Mouse (Mus musculus) stomach, embryonic 15.5 days (tissue): ENCODE measurements around the gene L1td1. TPM values are rescaled to one million over a fixed set of nuclear protein-coding genes. Genes with fewer than 3 reads are reported as not detected.
"Not testable (repeated sequence)": the region's sequence is repeated elsewhere in the genome, so short reads cannot be mapped to it uniquely, and the experiment has no call there.

Source experiments
- ATAC-seq: fragments of 200-750 bp; cut with Nextera tagmentation; 2 replicates; pipeline ENCODE4 v1.8.0; 2017; ENCODE audit warnings: low read depth, moderate number of reproducible peaks, moderate TSS enrichment; ENCODE audit not compliant: insufficient read depth, low FRiP score
- H3K27ac ChIP-seq: fragments of 300-500 bp; sonication (generic); 2 replicates; pipeline ENCODE4 v1.5.1; 2015; ENCODE audit warnings: mild to moderate bottlenecking, inconsistent platforms
- H3K27me3 ChIP-seq: fragments of 300-500 bp; sonication (generic); replicated peaks from 2 replicates; pipeline ENCODE4 v1.6.1; 2015; ENCODE audit warnings: inconsistent platforms
- H3K36me3 ChIP-seq: fragments of 300-500 bp; sonication (generic); 2 replicates; pipeline ENCODE4 v1.6.1; 2015; ENCODE audit warnings: inconsistent platforms
- H3K4me1 ChIP-seq: fragments of 300-500 bp; sonication (generic); 2 replicates; pipeline ENCODE4 v1.6.1; 2015; ENCODE audit warnings: inconsistent platforms
- H3K4me2 ChIP-seq: fragments of 300-500 bp; sonication (generic); 2 replicates; pipeline ENCODE4 v1.6.1; 2015; ENCODE audit warnings: mild to moderate bottlenecking, inconsistent platforms
- H3K4me3 ChIP-seq: fragments of 300-500 bp; sonication (generic); replicated peaks from 2 replicates; pipeline ENCODE4 v1.5.1; 2015; ENCODE audit warnings: inconsistent platforms
- H3K9ac ChIP-seq: fragments of 300-500 bp; sonication (generic); 2 replicates; pipeline ENCODE4 v1.6.1; 2015; ENCODE audit warnings: inconsistent platforms
- H3K9me3 ChIP-seq: fragments of 300-500 bp; sonication (generic); 2 replicates; pipeline ENCODE4 v1.6.1; 2016; ENCODE audit warnings: inconsistent platforms
- WGBS: fragments of 180-500 bp; shearing (Covaris S2); methylation state at CpG from one replicate; pipeline ENCODE4 v1.1.7; 2015; 5-methylcytosine and 5-hydroxymethylcytosine counted together
- polyA plus RNA-seq: library from polyadenylated mRNA; unstranded; fragments of >200 nt; fragmentation: Nextera tagmentation; extraction: Ambion mirVana; gene quantifications from 2 replicates; pipeline ENCODE4 v1.2.1, GENCODE M21; 2015

L1td1 gene
- polyA plus RNA-seq, 1 experiment from 2014 or later: 0.17 TPM

DNA sequence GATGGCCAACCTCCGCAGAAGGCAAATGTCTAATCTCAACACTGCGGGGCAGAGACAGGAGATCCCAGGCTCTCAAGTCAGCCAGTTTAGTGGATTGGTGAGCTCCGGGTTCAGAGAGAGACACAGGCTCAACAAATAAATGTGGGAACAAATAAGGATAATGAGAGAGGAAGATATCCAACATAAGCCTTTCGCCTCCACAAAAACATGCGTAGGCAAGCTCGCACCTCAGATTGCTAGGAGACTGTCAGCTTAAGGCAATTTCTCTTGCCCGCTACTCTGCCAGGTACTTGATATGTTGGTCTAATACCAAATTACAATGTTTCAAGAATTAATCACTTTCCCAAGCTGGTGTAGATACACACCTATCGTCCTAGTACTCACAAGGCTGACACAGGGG lies 15.6 kb upstream of the L1td1 start:
- Histone ChIP-seq H3K9ac (no peak overlapping the region), H3K9me3 (no peaks in the 10 kb centered on the region), H3K36me3 (no peaks in the 10 kb centered on the region), H3K4me2 (no peak overlapping the region), H3K27me3 (no peaks in the 10 kb centered on the region), H3K4me3 (no peak overlapping the region), H3K4me1 (no peaks in the 10 kb centered on the region), H3K27ac (no peak overlapping the region)
- 90% methylated on average over 8 of the region's 8 CpGs for WGBS
- no peak for ATAC-seq

DNA sequence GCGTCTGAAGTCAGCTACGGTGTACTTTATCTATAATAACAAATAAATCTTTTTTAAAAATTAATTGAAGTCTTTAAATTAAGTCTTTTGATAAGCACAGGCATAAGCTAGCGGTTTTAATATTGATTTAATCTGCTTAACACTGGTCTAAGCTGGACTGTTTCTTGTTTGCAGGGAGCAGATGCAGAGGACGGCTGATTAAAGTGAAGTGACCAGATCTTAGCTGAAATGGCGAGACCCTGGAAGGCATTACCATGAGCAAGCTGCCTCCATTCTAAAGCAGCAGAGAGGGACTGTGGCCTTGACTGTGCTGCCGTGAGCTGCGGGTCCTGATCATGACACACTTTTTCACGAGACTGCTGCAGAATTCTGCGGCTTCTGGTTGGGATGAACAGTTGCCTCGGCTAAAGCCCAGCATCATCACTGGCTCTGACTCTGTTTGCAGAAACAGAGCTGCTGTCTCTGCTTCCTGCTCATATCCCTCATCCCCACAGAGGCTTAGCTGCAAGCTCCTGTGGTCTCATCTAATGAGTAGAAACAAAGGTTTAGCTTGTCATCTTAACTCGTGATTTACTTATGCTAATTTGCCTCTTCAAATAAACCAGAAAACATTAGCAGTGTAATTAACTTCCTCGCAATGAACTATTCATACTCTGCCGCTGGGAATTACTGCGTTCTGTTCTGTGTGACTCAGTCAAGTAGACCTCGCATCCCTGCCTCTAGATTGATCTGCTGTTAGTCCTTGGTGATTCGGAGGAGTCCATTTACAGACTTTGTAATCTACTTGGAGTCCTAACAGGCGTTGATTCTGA lies 8.6 kb upstream of the L1td1 start:
- no peak for ATAC-seq
- no peaks in the 10 kb centered on the region for H3K4me1 ChIP-seq
- WGBS: 83% methylated on average over 17 of the region's 17 CpGs
- no peak overlapping the region for H3K4me2 ChIP-seq
- no peak overlapping the region for H3K9ac ChIP-seq
- no peaks in the 10 kb centered on the region for H3K27me3 ChIP-seq
- no peaks in the 10 kb centered on the region for H3K9me3 ChIP-seq
- H3K27ac ChIP-seq: no peak overlapping the region
- no peak overlapping the region for H3K4me3 ChIP-seq
- no peaks in the 10 kb centered on the region for H3K36me3 ChIP-seq

DNA sequence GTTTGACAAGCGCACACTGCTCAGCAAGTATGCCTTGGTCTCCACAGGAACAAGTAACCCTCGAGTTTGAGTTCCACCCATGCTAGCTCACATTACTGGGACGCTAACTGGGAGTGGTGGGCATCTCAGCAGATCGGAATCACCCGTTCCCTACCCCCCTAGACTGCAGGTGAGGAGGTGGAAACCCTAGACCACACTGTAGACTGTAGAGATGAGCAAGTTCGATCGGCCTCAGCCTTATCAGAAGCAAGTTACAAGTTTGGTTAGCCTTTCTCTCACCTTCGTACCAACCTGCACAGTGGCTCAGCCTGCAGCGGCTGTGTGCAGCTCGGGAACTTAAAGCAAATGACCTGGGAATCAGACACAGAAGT lies 8.0 kb upstream of the L1td1 start:
- 77% methylated on average over 10 of the region's 10 CpGs for WGBS
- Histone ChIP-seq H3K36me3 (no peaks in the 10 kb centered on the region), H3K9me3 (no peaks in the 10 kb centered on the region), H3K4me3 (no peak overlapping the region), H3K27ac (no peak overlapping the region), H3K4me2 (no peak overlapping the region), H3K4me1 (no peaks in the 10 kb centered on the region), H3K9ac (no peak overlapping the region), H3K27me3 (no peaks in the 10 kb centered on the region)
- no peak for ATAC-seq

DNA sequence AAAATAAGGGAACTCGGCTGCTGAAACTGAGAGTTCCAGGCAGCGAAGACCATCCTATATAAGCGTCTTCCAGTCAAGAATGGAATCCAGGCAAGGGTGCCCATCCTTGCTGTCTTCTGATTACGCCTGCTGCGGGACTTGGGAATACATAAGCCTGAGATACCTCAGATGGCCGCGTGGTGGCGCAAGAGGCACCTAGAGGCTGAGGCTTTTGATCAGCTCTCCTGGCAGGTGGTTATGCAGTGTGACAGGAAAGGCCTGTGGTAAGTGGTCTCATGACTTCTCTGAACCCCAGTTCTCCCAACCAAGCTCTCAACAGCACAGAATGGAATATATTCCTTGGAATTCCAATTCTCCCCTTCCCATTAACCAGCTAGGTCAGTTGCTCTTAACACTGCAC lies 4.1 kb upstream of the L1td1 start:
- Histone ChIP-seq H3K9ac (no peak overlapping the region), H3K36me3 (no peaks in the 10 kb centered on the region), H3K27me3 (peaks cover 4% of the 10 kb centered on the region; the same call in 1 of the 2 replicates), H3K4me3 (no peak overlapping the region), H3K4me1 (peaks cover 9% of the 10 kb centered on the region; the same call in 1 of the 2 replicates), H3K4me2 (no peak overlapping the region), H3K9me3 (no peaks in the 10 kb centered on the region), H3K27ac (no peak overlapping the region)
- 11% methylated on average over 8 of the region's 8 CpGs for WGBS
- ATAC-seq: no peak

DNA sequence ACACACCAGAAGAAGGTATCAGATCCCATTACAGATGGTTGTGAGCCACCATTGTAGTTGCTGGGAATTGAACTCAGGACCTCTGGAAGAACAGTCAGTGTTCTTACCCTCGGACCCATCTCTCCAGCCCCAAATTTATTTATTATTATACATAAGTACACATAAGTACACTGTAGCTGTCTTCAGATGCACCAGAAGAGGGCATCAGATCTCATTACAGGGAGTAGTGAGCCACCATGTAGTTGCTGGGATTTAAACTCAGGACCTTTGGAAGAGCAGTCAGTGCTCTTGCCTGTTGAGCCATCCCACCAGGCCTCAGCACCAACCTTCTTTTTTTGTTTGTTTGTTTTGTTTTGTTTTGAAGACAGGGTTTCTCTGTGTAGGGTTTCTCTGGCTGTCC lies 1.9 kb upstream of the L1td1 start:
- WGBS: 89% methylated on average over 1 of the region's 1 CpGs
- not testable (repeated sequence) for H3K27ac ChIP-seq, H3K4me2 ChIP-seq, H3K36me3 ChIP-seq, H3K4me3 ChIP-seq, ATAC-seq, H3K27me3 ChIP-seq, H3K9me3 ChIP-seq, H3K9ac ChIP-seq
- peaks cover 12% of the 10 kb centered on the region for H3K4me1 ChIP-seq

DNA sequence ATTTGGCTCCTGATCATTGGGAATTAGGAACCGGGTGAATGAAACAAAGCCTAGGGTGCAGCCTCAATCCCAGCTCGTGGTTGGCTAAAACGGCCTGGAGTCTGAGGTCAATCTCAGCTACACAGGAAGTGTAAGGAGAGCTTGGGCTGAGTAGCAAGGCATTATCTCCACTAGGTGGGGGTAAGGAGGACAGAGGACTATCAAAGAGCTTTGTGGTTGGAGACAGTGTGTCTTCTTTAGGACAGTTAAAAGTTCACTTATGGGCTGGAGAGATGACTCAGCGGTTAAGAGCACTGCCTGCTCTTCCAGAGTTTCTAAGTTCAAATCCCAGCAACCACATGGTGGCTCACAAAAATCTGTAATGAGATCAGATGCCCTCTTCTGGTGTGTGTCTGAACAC lies 1.1 kb upstream of the L1td1 start:
- Histone ChIP-seq H3K4me2 (no peak overlapping the region), H3K36me3 (no peaks in the 10 kb centered on the region), H3K4me1 (peaks cover 12% of the 10 kb centered on the region), H3K9me3 (no peaks in the 10 kb centered on the region), H3K27ac (no peak overlapping the region), H3K27me3 (peaks cover 6% of the 10 kb centered on the region; the same call in 1 of the 2 replicates), H3K4me3 (no peak overlapping the region), H3K9ac (no peak overlapping the region)
- no peak for ATAC-seq
- 30% methylated on average over 4 of the region's 4 CpGs for WGBS

DNA sequence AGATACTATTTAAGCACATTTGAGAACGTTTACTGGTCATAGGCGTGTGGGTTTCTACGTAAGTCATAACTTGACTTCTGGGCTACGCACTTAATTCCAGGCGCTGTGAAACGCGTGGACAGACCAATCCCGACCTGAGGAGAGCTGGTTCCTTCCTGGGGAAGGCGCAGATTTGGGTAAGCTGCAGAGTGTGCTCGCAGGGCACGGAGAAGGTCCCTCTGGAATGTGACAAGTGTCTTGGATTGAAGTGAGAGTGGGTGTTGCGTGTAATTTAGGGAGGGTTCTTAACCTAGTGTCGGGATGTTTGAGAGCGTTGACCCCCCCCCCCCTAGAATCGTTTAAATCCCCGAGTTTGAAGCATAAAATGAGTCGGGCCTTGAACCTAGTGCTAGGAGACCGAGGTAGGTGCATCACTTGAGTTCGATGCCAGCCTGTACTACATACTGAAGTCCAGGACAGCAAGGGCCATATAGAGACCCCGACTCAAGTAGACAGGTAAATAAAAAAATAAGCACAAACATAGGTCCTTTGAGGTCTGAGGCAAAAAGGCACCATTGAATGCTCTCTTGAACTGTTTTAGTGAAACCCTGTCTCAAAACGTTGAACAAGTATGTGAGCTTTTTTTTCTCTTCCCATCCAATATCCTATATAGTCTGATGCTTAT lies 893 bp downstream of the L1td1 start:
- 9% methylated on average over 21 of the region's 21 CpGs for WGBS
- H3K4me3 ChIP-seq: peak overlapping the region; percentile 29

DNA sequence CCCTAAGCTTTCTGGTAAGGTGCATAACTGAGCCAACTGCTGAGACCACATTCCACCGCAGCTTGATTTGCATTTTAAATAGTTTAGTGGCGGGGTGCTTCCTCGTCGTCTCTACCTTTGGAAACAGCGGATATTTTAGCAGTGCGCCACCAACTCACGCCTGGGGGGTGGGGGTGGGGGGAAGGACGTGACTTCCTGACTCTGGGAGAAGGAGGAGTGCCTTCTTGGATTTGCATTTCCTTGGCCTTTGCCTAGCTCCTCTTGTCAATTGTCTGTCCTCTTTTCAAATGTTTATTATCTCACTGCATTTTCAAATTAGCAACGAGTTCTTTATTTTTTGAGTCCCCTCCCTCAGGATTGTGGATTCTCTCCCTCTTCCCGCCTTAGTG lies 1.4 kb downstream of the L1td1 start:
- no peak for ATAC-seq
- WGBS: 9% methylated on average over 10 of the region's 10 CpGs
- H3K27me3 ChIP-seq: peaks cover 6% of the 10 kb centered on the region; the same call in 1 of the 2 replicates

More for the DNA sequence above, 893 bp downstream of the L1td1 start:
- H3K4me2 ChIP-seq: peak overlapping the region; percentile 62
- H3K9me3 ChIP-seq: no peaks in the 10 kb centered on the region
- peaks cover 6% of the 10 kb centered on the region; the same call in 1 of the 2 replicates for H3K27me3 ChIP-seq
- H3K36me3 ChIP-seq: no peaks in the 10 kb centered on the region
- peaks cover 12% of the 10 kb centered on the region for H3K4me1 ChIP-seq
- no peak overlapping the region for H3K9ac ChIP-seq
- H3K27ac ChIP-seq: no peak overlapping the region
- no peak for ATAC-seq

DNA sequence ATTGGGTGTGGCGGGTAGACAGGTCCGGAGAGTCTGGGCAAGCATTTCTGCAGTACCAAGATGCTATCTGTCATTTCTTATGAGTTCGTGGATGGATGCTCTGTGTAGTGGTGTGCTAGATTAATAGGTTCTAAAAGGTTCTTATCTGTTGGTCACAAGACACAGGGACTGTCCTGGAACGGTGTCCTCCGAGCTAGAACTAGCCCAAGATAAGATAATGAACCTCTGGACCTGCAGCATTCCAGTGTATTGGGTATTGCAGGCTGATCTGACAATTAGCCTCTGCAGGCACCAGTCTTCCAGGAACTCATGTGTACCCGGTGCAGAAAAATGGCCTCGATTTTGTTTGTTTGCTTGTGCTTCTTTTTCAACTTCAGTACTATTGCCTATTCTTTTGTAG lies 2.2 kb downstream of the L1td1 start:
- Histone ChIP-seq H3K27me3 (peaks cover 6% of the 10 kb centered on the region; the same call in 1 of the 2 replicates), H3K27ac (no peak overlapping the region), H3K4me2 (no peak overlapping the region), H3K4me3 (no peak overlapping the region), H3K9me3 (no peaks in the 10 kb centered on the region), H3K9ac (no peak overlapping the region), H3K4me1 (peaks cover 12% of the 10 kb centered on the region), H3K36me3 (no peaks in the 10 kb centered on the region)
- 54% methylated on average over 7 of the region's 7 CpGs for WGBS
- ATAC-seq: no peak

More for the DNA sequence above, 1.4 kb downstream of the L1td1 start:
- Histone ChIP-seq H3K4me3 (0 out of 2 replicates have a peak overlapping the region, but pooled peaks have one; percentile 29), H3K4me1 (peaks cover 12% of the 10 kb centered on the region), H3K27ac (no peak overlapping the region), H3K9me3 (no peaks in the 10 kb centered on the region), H3K4me2 (peak overlapping the region; percentile 62), H3K9ac (no peak overlapping the region), H3K36me3 (no peaks in the 10 kb centered on the region)

DNA sequence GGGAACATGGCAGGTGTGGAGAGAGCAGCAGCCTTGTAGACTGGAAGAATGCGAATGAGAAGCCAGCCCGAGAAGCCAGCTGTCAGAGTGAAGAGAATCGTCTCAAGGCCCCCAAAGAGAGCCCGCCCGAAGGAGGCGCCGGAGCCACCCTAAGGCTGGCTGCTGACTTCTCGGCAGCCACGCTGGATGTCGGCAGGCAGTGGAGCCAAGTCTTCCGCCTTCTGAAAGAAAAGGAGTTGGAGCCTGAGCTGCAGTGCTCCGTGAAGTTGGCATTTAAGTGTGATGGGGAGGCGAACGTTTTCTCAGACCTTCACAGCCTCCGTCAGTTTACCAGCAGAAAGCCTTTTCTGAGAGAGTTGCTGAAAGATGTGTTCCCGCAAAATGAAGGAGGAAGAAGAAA lies 7.1 kb downstream of the L1td1 start:
- Histone ChIP-seq H3K4me3 (no peak overlapping the region), H3K9ac (no peak overlapping the region), H3K4me2 (no peak overlapping the region), H3K36me3 (no peaks in the 10 kb centered on the region), H3K27ac (no peak overlapping the region), H3K9me3 (no peaks in the 10 kb centered on the region), H3K4me1 (no peaks in the 10 kb centered on the region), H3K27me3 (no peaks in the 10 kb centered on the region)
- 94% methylated on average over 16 of the region's 16 CpGs for WGBS
- ATAC-seq: no peak

DNA sequence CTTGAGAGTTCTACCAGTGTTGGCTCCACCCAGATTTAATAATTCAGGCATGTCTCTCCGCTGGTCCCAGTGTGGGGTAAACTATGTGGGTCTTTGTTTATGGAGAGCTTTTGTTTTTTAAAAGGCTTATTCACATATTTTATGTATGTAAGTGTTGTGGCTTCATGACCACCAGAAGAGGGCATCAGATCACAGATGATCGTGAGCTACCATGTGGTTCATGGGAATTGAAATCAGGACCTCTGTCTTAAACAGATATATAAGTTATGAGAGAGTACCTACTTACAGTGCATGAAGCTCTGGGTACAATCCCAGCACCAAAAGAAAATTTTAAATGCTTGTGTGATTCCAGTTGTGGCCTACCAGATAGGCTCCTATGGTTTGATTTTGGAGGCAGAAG lies 13.2 kb downstream of the L1td1 start:
- no peak overlapping the region for H3K4me3 ChIP-seq
- no peaks in the 10 kb centered on the region for H3K9me3 ChIP-seq
- WGBS: 20% methylated on average over 2 of the region's 2 CpGs
- no peaks in the 10 kb centered on the region for H3K27me3 ChIP-seq
- H3K4me1 ChIP-seq: peaks cover 3% of the 10 kb centered on the region; the same call in 1 of the 2 replicates
- no peak overlapping the region for H3K9ac ChIP-seq
- ATAC-seq: no peak
- H3K36me3 ChIP-seq: no peaks in the 10 kb centered on the region
- H3K27ac ChIP-seq: no peak overlapping the region
- no peak overlapping the region for H3K4me2 ChIP-seq

DNA sequence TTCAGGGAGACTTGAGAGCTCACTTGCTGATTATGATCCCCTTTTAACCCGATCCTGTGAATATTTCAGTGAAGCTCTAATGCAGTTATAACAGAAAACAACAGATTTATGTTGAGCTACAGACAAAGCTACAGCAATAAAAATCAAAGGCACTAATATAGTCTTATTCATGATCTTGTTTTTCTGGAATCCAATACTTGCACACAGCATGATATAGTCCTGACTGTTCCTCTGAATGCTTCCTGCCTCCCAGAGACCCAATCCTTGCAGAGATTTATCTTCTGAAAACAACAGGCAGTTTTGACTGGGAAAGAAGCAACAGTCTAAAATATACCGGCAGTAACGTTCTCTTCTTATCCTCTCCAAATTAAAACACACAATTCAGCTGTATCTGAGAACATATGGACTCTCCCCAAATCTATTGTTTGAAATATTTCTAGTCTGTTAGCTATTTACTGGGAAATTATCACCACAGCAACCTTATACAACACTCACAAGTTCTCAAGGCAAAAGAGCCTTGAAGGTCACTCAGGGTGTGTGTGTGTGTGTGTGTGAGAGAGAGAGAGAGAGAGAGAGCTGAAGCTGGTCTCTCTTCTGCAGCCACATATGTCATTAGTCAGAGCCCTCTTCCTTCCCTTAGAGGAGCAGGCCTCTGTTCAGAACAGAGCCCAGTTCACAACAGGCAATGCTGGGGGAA lies 16.8 kb downstream of the L1td1 start:
- no peaks in the 10 kb centered on the region for H3K9me3 ChIP-seq
- no peak overlapping the region for H3K4me2 ChIP-seq
- no peak overlapping the region for H3K9ac ChIP-seq
- H3K27ac ChIP-seq: no peak overlapping the region
- no peaks in the 10 kb centered on the region for H3K27me3 ChIP-seq
- ATAC-seq: no peak
- no peaks in the 10 kb centered on the region for H3K36me3 ChIP-seq
- peaks cover 3% of the 10 kb centered on the region; the same call in 1 of the 2 replicates for H3K4me1 ChIP-seq
- 51% methylated on average over 3 of the region's 3 CpGs for WGBS
- no peak overlapping the region for H3K4me3 ChIP-seq
